In the genomic region with DNA sequence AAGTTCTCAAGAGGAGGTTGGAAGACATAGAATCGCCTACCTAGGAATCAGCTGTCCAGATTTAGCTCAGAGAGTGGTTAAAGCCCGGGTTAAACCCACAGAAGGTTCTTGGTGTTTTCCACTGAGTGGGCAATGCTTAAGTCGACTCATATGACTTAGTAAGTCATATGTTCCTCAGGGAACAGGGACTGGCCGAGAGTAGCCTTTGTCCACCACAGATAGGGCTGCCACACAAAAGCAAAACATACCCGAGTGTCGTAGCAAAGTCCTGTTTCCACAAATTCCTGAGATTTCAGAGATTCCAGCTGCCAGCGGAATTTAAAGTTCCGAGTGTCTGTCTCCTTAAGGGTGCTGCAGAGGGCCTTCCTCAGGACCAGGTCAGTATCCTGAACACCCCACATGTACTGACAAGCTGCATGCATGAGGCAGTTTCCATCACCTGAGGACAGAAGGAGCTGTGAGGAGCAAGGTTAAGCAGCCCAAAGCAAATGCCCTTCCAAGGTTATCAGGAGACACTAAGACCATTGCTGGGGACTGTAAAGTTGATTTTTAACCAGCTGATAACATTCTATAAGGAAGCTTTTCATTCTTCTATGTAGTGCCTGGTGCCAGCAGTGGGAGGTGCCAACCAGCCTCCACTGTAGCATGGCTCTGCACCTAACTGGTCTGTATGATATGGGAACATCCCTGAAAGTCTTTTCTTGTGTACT, we compare ENCODE assay signal across 17 mouse cellular contexts. TPM values are rescaled to one million over a fixed set of nuclear protein-coding genes. Genes with fewer than 3 reads are reported as not detected.
DNase-seq lines count a peak whose midpoint lies in the region; TF ChIP-seq lines count a peak whose summit lies in the region.
"Had no signal": no experiment of that assay in that cellular context is flagged by ENCODE, and none has a peak within 500 bp of the region (broad histone marks: within the 10 kb centered on the region; RNA-seq: fewer than 3 reads in every experiment).

No protein-coding gene starts in this region.

- peaks cover 55% of the 10 kb centered on the region for H3K36me3 ChIP-seq in spleen, adult 2 months (ENCODE audit: control insufficient read depth, insufficient read depth, low read length)
- H3K36me3 ChIP-seq in macrophage (ENCODE audit: inconsistent target) = peaks cover 46% of the 10 kb centered on the region
- H3K36me3 ChIP-seq: forebrain, embryonic 12.5 days had no signal

- peak; percentile 16 for DNase-seq in kidney, adult 11 months
- DNase-seq in kidney, postnatal 10 days = no peak
- DNase-seq in spleen, adult 2 months (ENCODE audit: low read depth in 1 of 2, low spot score in 2 of 2) = no peak
- DNase-seq in spleen, postnatal 10 days (ENCODE audit: low spot score in 2 of 2) = no peak
- DNase-seq in retina, embryonic 14.5 days (ENCODE audit: low spot score) = no peak
- DNase-seq in adrenal gland, adult 18-20 months (ENCODE audit: low spot score in 2 of 2) = no peak
- no peak for DNase-seq in cerebellum, postnatal 4 days (ENCODE audit: low spot score in 2 of 2)
- DNase-seq: cerebellum, adult 11-12 months; heart, adult 2 months; kidney, adult 18-20 months; right cerebral cortex, postnatal 14 days had no signal

- no peak for TF ChIP-seq CTCF in spleen, adult 2 months (IDR thresholded peaks at IDR 0.05; ENCODE audit: extremely low read depth, insufficient read depth, insufficient read length, insufficient replicate concordance)

- no peaks in the 10 kb centered on the region for H3K27me3 ChIP-seq in spleen, adult 2 months (ENCODE audit: control insufficient read depth, insufficient read depth, low read length)
- H3K27me3 ChIP-seq: embryonic facial prominence, embryonic 15.5 days; forebrain, embryonic 12.5 days; liver, embryonic 15.5 days had no signal

- peak overlapping the region; percentile 68 for H3K27ac ChIP-seq in spleen, adult 2 months (ENCODE audit: insufficient read depth, low read length)
- peak overlapping the region; percentile 59 for H3K27ac ChIP-seq in macrophage
- H3K27ac ChIP-seq: embryonic facial prominence, embryonic 15.5 days; forebrain, embryonic 12.5 days; heart, adult 2 months; hindbrain, embryonic 10.5 days; limb, embryonic 10.5 days had no signal

- peaks cover 16% of the 10 kb centered on the region for H3K4me1 ChIP-seq in spleen, adult 2 months (ENCODE audit: control insufficient read depth, insufficient read depth, insufficient read length)
- H3K4me1 ChIP-seq: forebrain, embryonic 12.5 days; hindbrain, embryonic 10.5 days; limb, embryonic 10.5 days had no signal

- H3K79me2 ChIP-seq in macrophage (ENCODE audit: inconsistent target) = peaks cover 91% of the 10 kb centered on the region

- H3K4me3 ChIP-seq in spleen, adult 2 months (ENCODE audit: extremely low read depth, insufficient read depth, insufficient read length) = no peak overlapping the region
- H3K4me3 ChIP-seq in macrophage (ENCODE audit: inconsistent target) = no peak overlapping the region
- H3K4me3 ChIP-seq: embryonic facial prominence, embryonic 15.5 days; forebrain, embryonic 12.5 days; heart, adult 2 months; hindbrain, embryonic 10.5 days; limb, embryonic 10.5 days; liver, embryonic 15.5 days had no signal

- TF ChIP-seq POLR2A in spleen, adult 2 months (IDR thresholded peaks at IDR 0.05; ENCODE audit: low read depth, low read length) = no peak

- 90% methylated on average over 8 of the region's 8 CpGs for WGBS in spleen, adult 2 months
- 93% methylated on average over 8 of the region's 8 CpGs for WGBS in macrophage (ENCODE audit: missing documents)

RNA-seq across cellular contexts. Expression of gene Tnfaip3, which starts 7.4 kb away (rescaled TPM):
- polyA plus RNA-seq in spleen, adult 2 months (2012; rRNA removed) = 12.2 and 13.0 TPM in 2 replicates
- total RNA-seq in macrophage (2018; cell fraction: chromatin; rRNA removed) = 1,000 to 10,000 TPM in 15 of 26 experiments, 100 to 1,000 TPM in 9, 10 to 100 TPM in 2; 39.9 to 4,056 (median 1,550) TPM
- total RNA-seq in macrophage (2018; cell fraction: cytosol; rRNA removed) = 1,000 to 10,000 TPM in 4 of 26 experiments, 100 to 1,000 TPM in 14, 10 to 100 TPM in 8; 19.7 to 1,707 (median 322) TPM
- 1,000 to 10,000 TPM in 17 of 26 experiments, 100 to 1,000 TPM in 8, 10 to 100 TPM in 1; 40.8 to 3,646 (median 1,608) TPM for total RNA-seq in macrophage (2018; cell fraction: nucleus; rRNA removed)
- 19.8 to 40.5 TPM (median 21.4 TPM) in 3 replicates for polyA plus RNA-seq in macrophage (2018)
- 10 to 100 TPM in 1 of 2 experiments, 1 to 10 TPM in 1; 5.6 to 10.1 TPM for total RNA-seq in adrenal gland, adult 18-20 months (2021)
